Mouse (Mus musculus): ENCODE results near the gene Umps.

The Umps gene

GRCm38 (mm10) chr16:33931682-33932081 lies 35.2 kb downstream of the Umps start:
- CTCF ChIA-PET: no interaction called here

GRCm38 (mm10) chr16:33930785-33931184 lies 36.1 kb downstream of the Umps start:
- CTCF ChIA-PET: no interaction called here

DNA sequence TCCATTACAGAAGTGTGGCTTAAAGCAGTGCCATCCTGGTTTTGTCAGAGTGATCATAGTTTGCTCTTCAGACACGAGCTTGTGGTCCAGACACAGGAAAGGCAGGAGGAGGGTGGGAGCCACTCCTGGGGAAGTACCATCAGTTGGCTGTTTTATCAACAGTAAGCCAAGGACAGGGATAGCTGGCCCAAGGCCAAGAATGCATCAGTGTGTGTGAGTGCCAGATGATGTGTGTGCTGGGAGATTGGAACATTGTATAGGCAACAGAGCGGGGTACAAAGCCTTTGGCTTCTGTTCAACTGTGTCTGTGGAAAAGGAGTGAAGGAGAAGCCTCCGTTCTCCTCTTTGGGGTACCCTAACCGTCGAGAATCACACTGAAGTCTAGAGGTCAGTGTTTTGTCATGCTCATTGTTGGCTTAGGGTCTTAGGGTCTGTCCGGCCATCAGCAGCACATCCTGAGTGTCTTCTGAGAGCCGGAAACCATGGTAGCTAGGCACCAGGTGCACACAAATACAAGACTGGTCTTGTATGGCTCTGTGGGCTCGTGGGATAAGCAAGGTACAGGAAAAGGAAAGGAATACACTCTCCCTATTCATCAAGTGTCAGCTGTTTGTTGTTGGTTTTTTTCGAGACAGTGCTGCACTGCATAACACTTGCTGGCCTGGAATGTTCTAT lies 37.9 kb downstream of the Umps start:
- CTCF ChIA-PET: no interaction called here

- CTCF ChIA-PET: no interaction called here
Observed at GRCm38 (mm10) chr16:33927263-33927824, 39.5 kb downstream of the Umps start.

- CTCF ChIA-PET: no interaction called here
Observed at GRCm38 (mm10) chr16:33923758-33924157, 43.1 kb downstream of the Umps start.

DNA sequence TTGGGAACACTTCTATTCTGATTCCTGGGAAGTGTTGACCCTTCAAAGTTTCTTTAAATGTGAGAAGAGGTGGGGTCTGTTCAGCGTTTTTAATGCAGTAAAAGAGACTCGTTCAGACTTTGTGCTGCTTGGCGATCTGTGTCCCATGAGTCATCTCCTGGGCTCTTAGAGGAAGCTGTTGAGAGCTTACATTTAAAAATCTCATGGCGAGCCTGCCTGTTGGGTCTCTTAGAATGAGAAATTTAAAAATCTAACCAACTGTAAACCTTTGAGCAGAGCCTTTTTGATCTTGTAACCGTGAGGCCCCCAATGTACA lies 43.9 kb downstream of the Umps start:
- CTCF ChIA-PET: no interaction called here

GRCm38 (mm10) chr16:33922111-33923000 lies 44.5 kb downstream of the Umps start:
- CTCF ChIA-PET: interaction anchor here (0.6 kb wide), 1 partner anchor 23 kb away, joined by 7 read pairs; no protein-coding TSS in a partner anchor

GRCm38 (mm10) chr16:33921514-33921913 lies 45.3 kb downstream of the Umps start:
- CTCF ChIA-PET: no interaction called here

DNA sequence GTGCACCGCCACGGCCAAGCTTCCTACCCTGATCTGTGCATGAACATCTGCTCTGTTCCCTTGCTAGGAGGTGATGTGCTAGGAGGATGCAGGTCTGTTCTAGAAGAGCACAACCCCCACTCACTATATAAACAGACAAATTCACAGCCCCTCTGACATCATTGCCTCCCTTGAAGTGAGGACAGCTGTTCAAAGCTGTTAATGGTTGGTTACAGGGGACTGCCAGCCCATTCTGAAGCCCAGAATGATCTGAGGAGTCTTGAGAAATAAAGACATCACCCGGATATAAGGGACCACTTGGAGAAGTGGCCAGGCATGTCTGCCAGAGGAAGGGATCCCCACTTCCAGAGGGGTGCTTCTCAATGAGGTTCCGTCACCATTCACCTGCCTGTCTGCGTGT lies 48.9 kb downstream of the Umps start:
- CTCF ChIA-PET: no interaction called here

DNA sequence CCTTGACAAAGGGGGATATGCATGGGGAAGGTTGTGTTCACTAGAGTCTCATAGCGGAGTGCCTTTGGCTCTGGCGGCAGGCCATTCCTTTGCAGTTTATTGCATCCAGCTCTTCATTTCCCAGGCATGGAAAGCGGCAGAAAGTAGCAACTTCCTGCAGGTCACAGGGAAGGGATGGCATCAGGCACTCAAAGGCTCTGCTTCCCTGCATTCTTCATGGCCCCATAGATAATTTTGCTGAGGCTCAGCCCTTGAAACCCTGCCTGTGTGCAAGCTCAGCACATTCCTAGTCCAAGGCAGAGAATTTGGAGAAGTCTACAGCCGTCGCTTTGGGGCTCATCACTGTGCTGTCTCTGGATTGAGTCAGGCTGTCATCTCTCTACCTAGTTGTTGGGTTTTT lies 49.4 kb downstream of the Umps start:
- CTCF ChIA-PET: no interaction called here

DNA sequence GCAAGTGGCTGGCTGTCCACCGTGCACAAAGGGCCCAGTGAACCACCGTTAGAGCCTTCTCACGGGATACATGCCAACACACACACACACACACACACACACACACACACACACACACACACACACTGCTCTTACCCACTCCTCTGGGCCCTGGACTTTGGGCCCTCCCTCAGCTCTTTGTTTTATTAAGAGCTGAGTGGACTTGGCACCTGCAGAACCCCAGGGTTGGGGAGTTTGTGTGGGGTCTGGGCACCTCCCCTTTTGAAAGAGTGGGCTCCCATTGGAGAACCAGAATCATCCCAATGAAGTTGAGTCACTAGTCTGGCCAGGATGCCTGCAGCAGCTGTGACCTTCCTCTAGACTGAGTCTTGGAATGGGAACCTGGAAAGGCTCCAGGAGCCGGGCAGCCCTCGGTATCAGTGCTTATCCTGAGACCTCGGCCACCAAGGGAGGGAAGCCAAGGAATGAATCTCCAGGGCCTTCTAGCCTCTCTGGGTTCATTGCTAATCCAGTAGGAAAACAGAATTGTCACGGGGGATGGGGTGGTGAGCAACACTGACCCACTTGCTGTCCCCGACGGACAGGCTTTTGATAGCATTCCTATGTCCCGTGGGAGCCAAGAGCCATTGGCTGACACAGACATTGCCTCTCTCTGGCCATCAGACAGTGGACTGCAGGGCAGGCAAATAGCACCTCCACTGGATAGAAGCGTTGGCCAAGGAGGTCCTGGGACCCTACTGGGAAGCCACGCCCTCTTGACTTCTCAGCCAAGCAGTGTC lies 50.2 kb downstream of the Umps start:
- CTCF ChIA-PET: no interaction called here

DNA sequence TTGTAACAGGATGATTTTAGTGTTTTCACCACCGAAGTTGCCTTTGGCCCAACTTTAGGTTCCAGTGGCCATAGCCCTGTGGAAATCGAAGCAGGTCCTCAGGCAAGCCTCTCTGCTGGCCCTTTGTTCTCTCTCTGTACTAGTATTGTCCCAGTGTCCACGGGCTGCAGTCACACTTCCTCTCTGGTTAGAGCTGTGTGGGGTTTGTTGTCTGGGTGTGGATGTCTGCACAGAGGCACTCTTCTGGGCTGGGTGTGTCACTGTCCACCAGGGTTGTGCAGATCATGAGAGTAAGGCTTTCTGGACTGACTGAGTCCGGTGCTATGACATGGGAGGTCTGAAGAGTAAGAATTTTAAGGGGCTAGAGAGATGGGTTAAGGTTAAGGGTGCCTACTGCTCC lies 51.8 kb downstream of the Umps start:
- CTCF ChIA-PET: no interaction called here

DNA sequence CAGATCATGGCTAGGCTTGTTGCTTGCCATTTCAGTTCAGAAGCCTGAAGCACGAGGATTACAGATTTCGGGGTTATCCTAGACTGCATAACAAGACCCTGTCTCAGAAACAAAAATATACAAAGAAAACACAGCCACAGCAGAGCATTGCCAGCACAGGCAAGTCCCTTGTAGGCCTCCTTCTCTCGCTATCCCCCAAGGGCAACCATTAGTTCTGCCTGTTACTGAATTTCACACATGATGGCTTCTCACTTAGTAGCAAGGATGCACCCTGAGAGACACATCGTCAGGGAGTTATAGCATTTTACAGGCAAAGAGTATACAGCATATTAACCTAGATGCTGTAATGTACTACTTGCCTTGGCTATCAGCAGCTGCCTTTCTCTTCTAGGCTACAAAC lies 58.6 kb downstream of the Umps start:
- CTCF ChIA-PET: no interaction called here
